Mouse (Mus musculus) spleen, adult 2 months (tissue): ENCODE measurements at regions not wholly inside any gene's neighbourhood (a gene's known extent, or its start where the extent isn't known, plus 50 kb on each side); places are given as distances from the start of the nearest gene placed in this dataset.

Experiments
- CTCF ChIP-seq: fragments of 200-500 bp; IDR thresholded peaks from 2 replicates; pipeline ENCODE4 v1.5.1; 2011; ENCODE audit warnings: mild to moderate bottlenecking, inconsistent platforms; ENCODE audit not compliant: insufficient read depth, insufficient read length, insufficient replicate concordance; ENCODE audit errors: extremely low read depth
- POLR2A ChIP-seq: fragments of 200-500 bp; IDR thresholded peaks from 2 replicates; pipeline ENCODE4 v1.6.1; 2011; ENCODE audit warnings: low read depth, low read length, inconsistent platforms

DNA sequence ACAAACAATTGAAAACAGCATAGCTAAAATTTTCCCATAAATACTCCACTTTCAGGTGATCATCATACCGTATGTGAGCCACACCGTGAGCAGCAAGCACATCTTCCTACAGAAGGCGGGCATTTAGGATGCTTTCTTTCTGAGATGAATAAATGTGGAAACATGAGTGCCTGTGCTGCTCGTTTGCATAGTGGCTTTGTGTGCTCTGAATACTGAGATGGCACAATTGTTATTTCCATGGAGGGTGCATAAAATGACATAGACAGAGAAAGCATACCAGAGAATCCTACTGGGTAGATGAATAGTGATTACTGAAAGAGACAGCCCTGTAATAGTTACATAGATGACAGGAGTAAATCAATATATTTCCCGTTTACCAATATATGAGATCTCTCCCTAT, 1287.4 kb upstream of the Sel1l start:
- TF ChIP-seq CTCF, result no peak
- no peak for TF ChIP-seq POLR2A
